Mouse (Mus musculus): ENCODE results near the gene Notch3.
"Not testable (repeated sequence)": the region's sequence is repeated elsewhere in the genome, so short reads cannot be mapped to it uniquely, and the experiment has no call there.

Notch3 gene

GRCm38 (mm10) chr17:32117287-32117871 lies 49.3 kb downstream of the Notch3 start:
- no peak for DNase-seq

GRCm38 (mm10) chr17:32116586-32117286 lies 49.9 kb downstream of the Notch3 start:
- DNase-seq = no peak

GRCm38 (mm10) chr17:32114486-32114885 lies 52.2 kb downstream of the Notch3 start:
- DNase-seq = not testable (repeated sequence)

GRCm38 (mm10) chr17:32113523-32114421 lies 52.9 kb downstream of the Notch3 start:
- peak; percentile 74 for DNase-seq

- DNase-seq = no peak
Observed at GRCm38 (mm10) chr17:32113255-32113522, 53.5 kb downstream of the Notch3 start.

GRCm38 (mm10) chr17:32112434-32113254 lies 54.0 kb downstream of the Notch3 start:
- DNase-seq = no peak

GRCm38 (mm10) chr17:32110980-32111780 lies 55.5 kb downstream of the Notch3 start:
- DNase-seq = no peak

- no peak for DNase-seq
Observed at GRCm38 (mm10) chr17:32110424-32110823, 56.2 kb downstream of the Notch3 start.

- DNase-seq = no peak
Observed at GRCm38 (mm10) chr17:32109201-32109940, 57.3 kb downstream of the Notch3 start.

- DNase-seq = not testable (repeated sequence)
Observed at GRCm38 (mm10) chr17:32108320-32109011, 58.2 kb downstream of the Notch3 start.

- no peak for DNase-seq
Observed at GRCm38 (mm10) chr17:32107877-32108276, 58.8 kb downstream of the Notch3 start.

- DNase-seq = no peak
Observed at GRCm38 (mm10) chr17:32106358-32106757, 60.3 kb downstream of the Notch3 start.

GRCm38 (mm10) chr17:32103054-32103453 lies 63.6 kb downstream of the Notch3 start:
- DNase-seq = no peak

- DNase-seq = peak; percentile 73
Observed at GRCm38 (mm10) chr17:32099943-32100586, 66.6 kb downstream of the Notch3 start.

- no peak for DNase-seq
Observed at GRCm38 (mm10) chr17:32099574-32099942, 67.1 kb downstream of the Notch3 start.

- not testable (repeated sequence) for DNase-seq
Observed at GRCm38 (mm10) chr17:32098905-32099304, 67.7 kb downstream of the Notch3 start.

GRCm38 (mm10) chr17:32097676-32098075 lies 69.0 kb downstream of the Notch3 start:
- DNase-seq = no peak

- no peak for DNase-seq
Observed at GRCm38 (mm10) chr17:32092895-32093294, 73.8 kb downstream of the Notch3 start.

- no peak for DNase-seq
Observed at GRCm38 (mm10) chr17:32092241-32092619, 74.4 kb downstream of the Notch3 start.

Measured in thymus, postnatal 25 days (tissue).